Mouse (Mus musculus): ENCODE results near the gene Fam131b.

Fam131b gene

GRCm38 (mm10) chr6:42324482-42325267 is at the start of gene Fam131b:
TSS of gene Fam131b (minus strand) at chr6:42324643.
- DNase-seq (ENCODE audit: low spot score) = peak; percentile 70

- no peak for DNase-seq (ENCODE audit: low spot score)
These were observed 49.4 kb upstream of the Fam131b start for GRCm38 (mm10) chr6:42373669-42374430.

GRCm38 (mm10) chr6:42372816-42373547 is 48.5 kb upstream of the Fam131b start, which contains the start of gene Epha1:
TSS of gene Epha1 (minus strand) at chr6:42373268.
- DNase-seq (ENCODE audit: low spot score) = peak; percentile 74

GRCm38 (mm10) chr6:42372421-42372815 is 48.0 kb upstream of the Fam131b start:
- no peak for DNase-seq (ENCODE audit: low spot score)

GRCm38 (mm10) chr6:42372001-42372400 is 47.6 kb upstream of the Fam131b start:
- no peak for DNase-seq (ENCODE audit: low spot score)

GRCm38 (mm10) chr6:42370630-42371363 is 46.4 kb upstream of the Fam131b start:
- peak; percentile 55 for DNase-seq (ENCODE audit: low spot score)

GRCm38 (mm10) chr6:42369870-42370269 is 45.4 kb upstream of the Fam131b start:
- DNase-seq (ENCODE audit: low spot score) = no peak

- no peak for DNase-seq (ENCODE audit: low spot score)
These were observed 40.8 kb upstream of the Fam131b start for GRCm38 (mm10) chr6:42365215-42365614.

- DNase-seq (ENCODE audit: low spot score) = no peak
These were observed 40.2 kb upstream of the Fam131b start for GRCm38 (mm10) chr6:42364607-42365006.

- no peak for DNase-seq (ENCODE audit: low spot score)
These were observed 39.6 kb upstream of the Fam131b start for GRCm38 (mm10) chr6:42364066-42364465.

GRCm38 (mm10) chr6:42362974-42363373 is 38.5 kb upstream of the Fam131b start:
- DNase-seq (ENCODE audit: low spot score) = no peak

- no peak for DNase-seq (ENCODE audit: low spot score)
These were observed 38.1 kb upstream of the Fam131b start for GRCm38 (mm10) chr6:42362497-42362896.

GRCm38 (mm10) chr6:42362074-42362473 is 37.6 kb upstream of the Fam131b start:
- no peak for DNase-seq (ENCODE audit: low spot score)

- DNase-seq (ENCODE audit: low spot score) = no peak
These were observed 36.8 kb upstream of the Fam131b start for GRCm38 (mm10) chr6:42361041-42361895.

GRCm38 (mm10) chr6:42360231-42360840 is 35.9 kb upstream of the Fam131b start:
- no peak for DNase-seq (ENCODE audit: low spot score)

- DNase-seq (ENCODE audit: low spot score) = no peak
These were observed 35.1 kb upstream of the Fam131b start for GRCm38 (mm10) chr6:42359364-42360147.

GRCm38 (mm10) chr6:42358901-42359300 is 34.5 kb upstream of the Fam131b start:
- DNase-seq (ENCODE audit: low spot score) = no peak

- no peak for DNase-seq (ENCODE audit: low spot score)
These were observed 33.5 kb upstream of the Fam131b start for GRCm38 (mm10) chr6:42357901-42358300.

GRCm38 (mm10) chr6:42356913-42357312 is 32.5 kb upstream of the Fam131b start:
- no peak for DNase-seq (ENCODE audit: low spot score)
